Mouse (Mus musculus) cerebellum, postnatal 10 days (tissue): ENCODE results near the gene Necab2.

Source experiments
- DNase-seq, 2 experiments: peaks; one replicate each; pipeline ENCODE4 v3.0.0; 2021; ENCODE audit warnings: mixed read lengths in 2 of 2

Necab2 gene

DNA sequence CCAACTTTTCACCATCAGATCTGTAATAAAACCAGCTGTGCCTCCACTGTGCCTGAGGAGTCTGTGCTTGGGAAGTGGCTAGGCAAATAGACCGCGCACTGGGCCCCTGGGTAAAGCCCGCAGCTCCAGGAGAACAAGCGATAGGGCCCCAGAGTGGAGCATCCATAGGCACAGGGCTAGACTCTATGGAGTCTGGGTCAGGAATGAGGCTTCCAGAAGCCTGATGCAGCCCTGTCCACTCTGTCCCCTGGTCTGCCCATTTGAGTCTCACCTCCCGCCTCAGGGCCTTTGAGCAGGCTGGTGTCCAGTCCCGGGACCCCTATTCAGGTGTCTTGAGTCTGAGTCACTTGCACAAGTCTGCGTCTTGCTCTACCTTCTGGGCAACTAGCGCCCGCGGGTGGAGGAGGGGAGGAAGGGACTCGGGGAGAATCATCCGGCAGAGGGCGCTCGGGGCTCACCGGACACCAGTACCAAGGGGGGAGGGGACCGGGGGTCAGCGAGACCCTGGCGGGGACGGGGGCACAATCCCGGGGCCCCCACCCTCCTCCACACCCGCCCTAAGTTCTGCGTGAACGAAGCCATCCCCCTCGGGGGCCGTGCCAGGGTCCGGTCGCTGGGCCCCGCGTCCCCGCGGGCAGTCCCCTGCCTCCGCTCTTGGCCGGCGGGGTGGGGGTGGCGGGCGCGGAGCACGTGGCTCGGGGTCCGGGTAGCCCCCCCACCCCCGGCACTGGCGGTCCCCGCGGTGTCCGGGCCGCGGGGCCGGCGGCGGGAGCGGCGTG, at the start of gene Necab2:
Necab2 (plus strand) TSS at position 509 of the 779 bp plus-strand sequence.
- DNase-seq = peak; percentile 97 to 99

DNA sequence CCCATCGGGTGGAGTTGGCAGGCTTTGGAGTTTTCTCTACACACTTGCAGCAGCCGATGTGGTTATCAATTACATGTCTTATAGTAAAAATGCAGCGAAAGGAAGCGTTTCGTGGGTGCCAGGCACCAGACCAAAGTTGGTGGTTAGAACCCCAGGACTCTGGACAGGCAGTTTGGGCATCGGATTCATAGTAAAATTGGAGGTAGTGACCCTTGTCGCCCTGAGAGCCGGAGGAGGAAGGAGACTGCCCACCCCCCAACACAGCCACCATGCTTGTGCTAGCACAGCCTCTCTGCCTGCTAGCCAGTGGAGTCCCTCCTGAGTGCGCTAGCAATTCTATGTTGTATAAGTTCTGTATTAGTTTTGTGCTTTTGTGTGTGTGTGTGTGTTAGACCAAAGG, 48.0 kb upstream of the Necab2 start:
- DNase-seq = no peak

DNA sequence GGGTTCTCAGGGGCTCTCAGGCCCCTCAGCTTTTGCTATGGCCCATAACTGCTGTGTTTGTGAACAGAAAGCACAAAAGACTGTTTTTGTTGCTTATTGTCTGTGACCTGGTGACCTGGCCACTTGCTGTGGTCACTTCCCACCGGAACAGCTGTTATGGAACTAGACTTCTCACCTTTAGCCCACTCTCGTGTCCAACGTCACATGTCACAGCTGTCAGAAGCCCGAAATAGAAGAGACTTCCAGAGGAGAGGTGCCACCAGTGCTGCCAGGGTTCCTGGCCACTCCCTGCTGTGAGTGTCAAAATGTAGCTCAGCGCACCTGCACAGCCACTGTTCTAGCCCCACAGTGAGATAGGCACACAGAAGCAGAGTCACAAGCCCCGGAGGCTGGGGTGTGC, 47.3 kb upstream of the Necab2 start:
- DNase-seq = no peak

DNA sequence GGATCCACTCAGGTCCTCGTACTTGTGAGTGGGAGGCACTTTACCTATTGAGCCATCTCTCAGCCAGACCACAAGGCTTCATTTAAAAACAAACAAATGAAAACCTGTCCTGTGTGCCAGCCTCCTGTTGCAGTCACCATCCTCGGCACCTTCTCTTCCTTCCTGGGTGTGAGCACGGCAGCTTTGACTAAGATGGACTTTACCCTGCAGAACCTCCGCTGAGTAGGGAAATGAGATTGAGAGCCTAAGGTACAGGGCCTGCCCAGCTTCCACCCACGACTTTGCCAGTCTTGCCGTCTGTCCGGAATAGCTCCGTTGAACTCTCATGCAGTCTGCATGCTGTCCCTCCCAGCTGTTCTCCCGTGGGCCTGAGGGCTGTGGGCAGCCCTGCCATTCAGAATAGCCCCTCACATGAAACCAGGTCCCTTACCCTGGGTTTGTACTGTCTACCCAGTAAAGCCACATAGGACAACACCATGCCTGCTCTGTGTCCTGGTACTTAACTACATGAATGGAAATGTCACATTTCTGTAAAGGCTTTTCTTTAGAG, 46.3 kb upstream of the Necab2 start:
- no peak for DNase-seq

DNA sequence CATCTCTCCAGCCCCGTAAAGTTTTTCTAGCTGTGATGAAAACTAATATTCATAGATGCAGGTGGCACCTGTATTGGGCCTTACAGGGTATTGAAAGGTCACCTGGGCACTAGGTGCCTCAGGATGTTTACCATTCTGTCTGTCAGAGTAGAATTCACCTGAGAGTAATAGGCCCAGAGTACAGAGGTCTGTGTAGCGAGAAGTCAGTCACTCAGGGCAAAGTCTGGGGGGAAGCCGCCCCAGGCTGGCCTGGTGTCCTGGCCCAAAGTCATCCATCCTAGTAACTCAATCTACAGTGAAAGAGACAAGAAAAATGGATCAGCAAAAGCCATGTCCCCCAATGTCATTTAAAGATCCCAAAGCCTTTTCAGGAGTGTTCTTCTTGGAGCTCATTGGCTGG, 45.6 kb upstream of the Necab2 start:
- no peak for DNase-seq

DNA sequence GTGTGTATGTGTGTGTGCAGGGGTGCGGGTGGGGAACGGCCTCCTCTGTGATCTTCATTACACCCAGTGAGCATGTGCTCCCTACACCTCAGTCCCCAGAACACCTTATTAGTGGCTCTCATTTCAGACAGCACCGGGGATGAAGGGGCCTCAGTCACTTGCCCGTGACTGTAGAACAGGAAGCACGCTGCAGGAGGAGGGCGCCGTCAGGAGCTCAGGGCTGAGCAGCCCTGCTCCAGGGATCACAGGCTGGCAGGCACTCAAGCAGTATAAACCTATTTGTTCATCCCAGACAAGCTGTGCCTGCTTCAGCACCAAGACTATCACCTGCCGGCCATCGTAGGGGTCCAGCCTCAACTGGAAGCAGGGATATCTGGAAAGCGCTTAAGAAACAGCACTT, 42.6 kb upstream of the Necab2 start:
- DNase-seq = no peak

DNA sequence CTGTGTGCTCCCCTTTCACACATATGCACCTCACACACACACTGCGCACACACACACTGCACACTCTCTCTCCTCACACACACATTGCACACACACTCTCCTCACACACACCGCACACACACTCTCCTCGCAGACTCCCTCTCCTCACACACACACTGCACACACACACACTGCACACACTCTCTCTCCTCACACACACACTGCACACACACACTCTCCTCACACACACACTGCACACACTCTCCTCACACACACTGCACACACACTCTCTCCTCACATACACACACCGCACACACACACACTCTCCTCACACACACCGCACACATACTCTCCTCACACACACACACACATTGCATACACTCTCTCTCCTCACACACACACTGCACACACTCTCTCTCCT, 41.9 kb upstream of the Necab2 start:
- no peak for DNase-seq

DNA sequence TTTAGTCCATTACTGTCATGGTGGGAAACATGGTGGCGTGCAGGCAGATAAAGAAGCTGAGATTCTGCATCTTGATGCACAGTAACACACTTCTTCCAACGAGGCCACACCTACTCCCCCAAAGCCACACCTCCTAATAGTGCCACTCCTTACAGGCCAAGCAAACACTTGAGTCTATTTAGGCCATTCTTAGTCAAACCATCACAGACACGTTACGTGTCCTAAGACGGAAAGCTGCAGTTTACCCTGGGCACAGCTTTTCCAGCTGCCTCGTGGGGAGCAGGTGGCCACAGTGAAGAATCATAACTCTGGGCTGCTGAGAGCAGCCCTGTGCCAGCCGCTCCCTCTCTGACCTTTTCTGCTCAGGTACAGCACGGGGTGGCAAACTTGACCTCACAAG, 38.2 kb upstream of the Necab2 start:
- DNase-seq = no peak

DNA sequence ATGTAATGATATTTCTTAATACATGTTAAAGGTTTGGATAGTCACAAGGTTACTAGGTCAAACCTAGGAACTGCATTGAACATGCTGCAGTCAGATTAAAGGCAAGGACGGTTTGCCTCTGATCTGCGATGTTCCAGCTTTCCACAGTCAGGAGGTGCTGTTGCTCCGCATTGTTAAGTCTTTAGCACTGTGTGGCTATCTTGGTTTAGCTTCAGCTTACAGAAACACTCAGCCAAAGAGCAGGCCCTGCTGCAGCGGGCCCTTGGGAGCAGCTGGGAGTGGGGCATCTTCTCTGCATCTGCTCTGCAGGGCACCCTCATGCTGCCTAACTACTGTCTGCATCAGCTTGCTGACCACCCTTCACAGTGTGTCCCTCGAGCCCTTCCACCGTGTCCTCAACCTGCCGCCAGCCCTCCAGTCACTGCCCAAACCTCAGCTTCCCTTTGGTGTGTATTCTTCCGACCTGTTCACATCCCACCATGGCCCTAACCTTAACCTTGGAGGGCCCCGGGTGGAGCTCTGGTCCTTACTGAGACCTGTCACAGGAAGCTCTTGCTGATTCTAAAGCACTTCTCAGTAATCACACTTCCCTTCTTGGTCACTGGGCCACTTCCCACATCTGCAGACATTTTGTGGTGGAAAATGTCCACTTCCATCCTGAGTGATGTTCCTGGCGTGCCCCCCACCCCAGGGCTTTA, 34.3 kb upstream of the Necab2 start:
- DNase-seq = no peak

DNA sequence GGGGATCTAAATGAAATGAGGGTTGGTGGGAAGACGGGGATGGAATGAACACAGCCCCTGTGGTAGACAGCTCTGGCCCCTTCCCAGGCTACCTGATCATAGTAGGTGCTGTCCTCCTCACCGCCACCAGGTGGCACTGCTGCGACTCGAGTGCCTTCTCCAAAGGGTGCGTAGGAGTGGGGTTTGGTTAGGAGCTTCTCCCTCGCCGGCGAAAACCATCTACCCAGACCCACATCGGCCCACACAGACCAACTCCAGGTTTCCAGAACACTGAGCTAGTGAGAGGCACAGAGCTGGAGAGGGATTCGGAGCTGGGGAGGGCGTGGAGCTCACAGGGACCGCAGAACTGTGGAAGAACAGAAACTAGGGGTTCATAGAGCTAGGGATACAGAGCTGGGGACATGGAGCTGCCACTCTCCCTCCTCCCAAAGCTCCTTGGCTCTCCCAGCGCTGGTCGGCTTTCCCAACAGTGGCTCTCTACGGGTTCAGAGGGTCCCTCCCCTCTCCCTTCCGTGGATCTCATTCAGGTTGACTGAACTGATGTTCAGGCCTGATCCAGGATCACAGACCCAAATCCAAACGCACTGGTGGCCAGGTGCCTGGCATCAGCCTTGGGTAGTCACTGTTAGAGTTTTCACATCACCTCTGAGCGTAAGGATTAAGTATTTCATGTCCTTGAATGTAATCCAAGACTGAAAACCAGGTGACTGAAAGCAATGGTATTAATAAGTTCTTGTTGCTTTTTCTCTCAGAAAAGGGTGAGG, 33.6 kb upstream of the Necab2 start:
- peak; percentile 90 to 92 for DNase-seq

DNA sequence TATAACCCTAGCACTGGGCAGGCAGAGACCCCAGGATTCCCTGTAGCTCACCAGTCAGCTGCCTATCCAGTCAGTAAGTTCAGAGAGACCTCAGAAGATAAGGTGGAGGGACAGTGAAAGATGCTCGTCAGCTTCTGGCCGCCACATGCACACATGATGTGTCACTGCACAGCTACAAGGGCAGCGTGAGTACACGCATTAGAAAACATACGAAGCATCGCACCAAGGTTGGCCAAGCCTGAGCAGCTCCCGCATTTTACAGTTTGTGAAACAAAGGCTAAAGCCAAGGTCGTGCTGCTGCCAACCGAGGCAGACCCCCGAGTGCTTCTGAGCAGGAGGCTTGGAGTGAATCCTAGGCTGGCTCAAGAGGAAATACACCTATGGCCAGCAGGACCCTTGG, 32.9 kb upstream of the Necab2 start:
- no peak for DNase-seq

DNA sequence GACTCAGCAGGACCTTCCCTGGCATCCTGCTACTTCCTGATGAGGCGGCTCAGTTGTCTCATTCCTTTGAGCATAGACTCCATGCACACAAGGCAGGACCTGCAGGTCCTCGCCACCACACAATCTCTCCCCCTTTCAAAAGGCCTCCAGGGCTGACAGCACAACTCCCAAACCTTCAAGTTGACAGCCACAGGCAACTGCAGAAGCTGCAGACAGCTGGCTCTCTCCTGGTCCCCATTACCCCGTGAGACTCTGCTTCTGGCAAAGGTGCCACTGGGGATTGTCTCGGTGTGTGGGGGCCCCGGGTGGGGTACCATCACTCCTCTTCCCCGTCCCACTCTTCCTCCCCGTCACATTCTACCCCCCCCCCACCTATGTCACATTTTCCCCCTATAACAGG, 26.2 kb upstream of the Necab2 start:
- DNase-seq = no peak

DNA sequence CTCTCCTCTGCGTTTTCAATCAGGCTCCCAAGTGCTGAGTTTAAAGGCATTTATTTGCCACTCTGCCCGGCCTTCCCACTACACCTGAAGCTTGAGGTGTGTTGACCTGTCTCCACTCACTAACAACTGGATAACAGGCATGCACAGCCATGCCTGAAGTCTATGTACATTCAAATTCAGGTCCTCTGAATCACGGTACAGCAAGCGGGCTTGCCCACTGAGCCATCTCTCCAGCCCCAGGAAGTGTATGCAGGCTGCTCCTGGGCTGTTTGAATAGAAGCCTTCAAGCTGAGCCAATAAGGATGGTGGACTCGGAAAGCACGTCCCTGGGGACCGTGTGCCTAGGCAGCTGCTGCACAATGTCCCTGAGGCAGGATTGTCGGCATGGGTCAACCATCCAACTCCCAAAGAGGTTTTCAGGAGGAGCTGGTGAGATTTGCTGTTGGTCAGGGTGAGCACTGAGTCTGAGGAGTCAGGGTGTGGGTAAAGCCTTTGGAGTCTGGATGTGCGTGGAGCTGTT, 24.9 kb upstream of the Necab2 start:
- DNase-seq = no peak

DNA sequence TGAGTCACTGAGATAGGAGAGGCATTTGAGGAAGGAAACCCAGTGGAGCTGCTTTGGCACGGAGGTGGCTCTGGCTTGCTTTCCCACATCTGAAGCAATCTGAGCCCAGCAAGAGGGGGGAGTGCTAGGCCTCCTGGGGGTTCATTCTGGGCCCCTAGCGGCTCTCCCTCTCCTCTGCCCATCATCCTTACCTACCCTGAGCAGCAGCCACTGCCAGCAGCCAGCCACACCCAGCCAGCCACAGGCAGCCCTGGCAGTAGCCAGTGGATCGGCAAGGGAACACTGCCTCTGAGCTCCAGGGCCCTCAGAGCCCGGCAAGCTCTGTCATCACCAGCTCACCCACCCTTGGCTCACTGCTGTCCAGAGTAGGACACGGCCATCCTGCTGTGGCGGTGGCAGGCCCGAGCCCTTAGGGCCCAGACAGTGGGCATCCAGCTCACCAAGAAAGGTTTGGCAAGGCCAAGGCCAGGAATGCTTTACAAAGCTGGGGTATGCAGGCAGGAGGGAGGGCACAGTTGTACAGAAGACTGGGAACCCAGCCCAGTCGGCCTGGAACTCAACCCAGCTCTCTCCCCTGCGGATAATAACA, 24.3 kb upstream of the Necab2 start:
- peak in 1 of 2 experiments; percentile 55 for DNase-seq

DNA sequence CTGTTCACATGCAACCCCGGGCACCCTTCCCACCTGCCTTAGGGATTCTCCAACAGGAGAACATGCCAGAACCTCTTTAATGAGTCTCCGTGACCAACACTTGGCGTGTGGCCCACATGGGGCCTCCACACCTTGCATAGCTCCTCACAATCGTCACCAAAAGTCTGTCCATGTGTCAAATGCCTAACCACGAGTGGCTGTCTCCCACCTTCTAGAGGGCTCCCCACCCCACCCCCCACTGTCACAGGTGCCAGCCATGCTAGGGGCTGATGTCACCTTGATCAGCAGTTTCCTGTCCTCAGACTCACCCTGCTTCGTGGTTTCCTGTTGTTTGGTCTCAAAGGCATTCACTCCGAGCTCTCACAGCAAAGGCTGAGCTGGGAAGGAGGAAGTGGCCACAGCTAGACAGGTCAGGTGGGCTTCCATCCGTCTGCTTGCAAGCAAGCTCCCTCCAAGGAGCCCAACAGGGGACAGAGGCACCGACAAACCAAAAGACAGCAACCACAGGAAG, 22.8 kb upstream of the Necab2 start:
- DNase-seq = peak; percentile 61 to 65

DNA sequence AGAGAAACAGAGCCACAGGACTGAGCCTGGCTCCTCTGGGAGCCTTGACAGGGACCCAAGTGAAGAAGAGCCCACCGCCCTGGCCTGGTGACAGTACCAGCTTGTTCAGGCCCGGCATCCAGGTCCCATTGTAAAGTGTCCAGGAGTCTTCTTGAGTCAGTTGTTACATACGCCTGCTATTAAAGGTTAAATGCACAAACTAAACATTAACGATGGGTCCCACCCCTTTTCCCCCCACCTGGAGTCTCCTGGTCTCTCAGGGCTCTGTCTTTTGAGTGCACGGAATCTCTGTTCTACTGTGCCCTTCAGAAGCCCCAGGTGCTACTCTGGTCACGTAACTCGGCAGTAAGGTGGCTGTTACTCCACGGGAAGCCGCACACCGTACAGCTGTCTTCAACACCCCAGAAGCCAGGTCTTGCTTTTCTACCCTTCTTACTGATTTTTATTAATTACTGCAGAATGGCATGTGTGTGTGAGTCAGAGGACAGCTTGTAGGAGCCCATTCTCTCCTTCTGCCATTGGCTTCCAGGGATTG, 22.3 kb upstream of the Necab2 start:
- DNase-seq = no peak

DNA sequence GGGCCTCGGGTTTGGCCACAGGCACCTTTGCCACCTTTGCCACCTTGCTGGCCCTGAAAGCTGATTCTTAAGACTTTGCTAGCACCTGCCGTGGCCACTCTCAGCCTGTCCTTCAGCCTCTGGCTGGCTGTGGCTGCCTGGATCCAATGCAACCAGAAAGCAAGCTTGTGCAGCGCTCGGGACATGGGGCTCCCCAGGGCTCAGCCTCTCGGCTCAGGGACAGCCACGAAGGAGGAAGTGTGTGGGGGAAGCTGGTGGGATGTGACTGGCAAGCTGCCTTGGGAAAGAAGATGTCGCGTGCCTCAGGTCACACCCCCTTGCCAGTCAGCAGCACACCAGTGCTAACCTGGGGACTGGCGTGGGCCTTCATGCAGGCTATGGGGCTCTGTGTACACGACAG, 21.8 kb upstream of the Necab2 start:
- no peak for DNase-seq

DNA sequence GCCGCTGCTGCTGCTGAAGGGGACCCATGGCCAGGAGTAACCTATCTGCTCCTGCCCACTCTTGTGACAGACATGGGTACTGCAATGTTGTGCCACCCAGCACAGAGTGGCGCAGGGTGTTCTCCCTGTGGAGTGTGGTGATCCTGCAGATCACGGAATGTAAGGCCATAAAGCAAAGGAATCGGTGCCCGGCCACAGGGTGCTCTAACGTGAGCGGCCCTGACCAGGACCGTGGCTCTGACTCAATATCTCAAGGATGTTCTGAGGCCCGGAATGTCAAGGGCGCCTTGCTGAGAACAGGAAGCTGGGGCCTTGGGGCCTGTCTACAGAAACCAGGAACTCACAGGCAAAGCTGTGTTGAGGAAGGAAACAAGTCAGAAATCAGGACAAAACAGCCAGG, 21.0 kb upstream of the Necab2 start:
- no peak for DNase-seq

DNA sequence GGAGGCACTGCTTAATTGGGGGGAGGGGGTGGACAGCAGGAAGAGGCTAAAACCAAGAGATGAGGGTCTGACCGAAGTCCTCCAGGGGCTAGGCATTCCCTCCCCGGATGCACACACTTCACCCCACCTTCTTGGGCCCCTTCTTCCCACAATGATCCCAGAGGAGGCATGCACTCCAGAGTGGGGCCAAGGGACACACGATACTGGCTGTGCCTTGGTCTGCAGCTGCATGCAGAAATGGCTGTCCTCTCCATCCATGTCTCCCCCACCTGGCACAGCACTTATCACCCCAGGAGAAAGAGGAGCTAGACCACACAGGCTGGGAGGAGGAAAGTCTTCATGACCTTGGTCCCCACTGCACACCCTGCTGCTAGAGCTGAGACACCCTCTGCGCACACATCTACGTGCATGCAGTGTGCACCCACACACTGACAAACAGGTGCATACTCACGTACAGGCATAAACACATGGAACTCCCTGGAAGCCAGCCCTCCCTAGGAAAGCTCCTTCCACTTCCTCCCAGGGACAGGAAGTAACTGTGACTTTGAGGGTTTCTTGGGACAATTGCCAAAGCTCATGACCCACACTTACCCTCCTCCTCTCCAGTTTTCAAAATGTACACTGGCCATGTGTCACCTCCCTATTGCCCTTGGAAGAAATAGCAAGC, 20.3 kb upstream of the Necab2 start:
- no peak for DNase-seq

DNA sequence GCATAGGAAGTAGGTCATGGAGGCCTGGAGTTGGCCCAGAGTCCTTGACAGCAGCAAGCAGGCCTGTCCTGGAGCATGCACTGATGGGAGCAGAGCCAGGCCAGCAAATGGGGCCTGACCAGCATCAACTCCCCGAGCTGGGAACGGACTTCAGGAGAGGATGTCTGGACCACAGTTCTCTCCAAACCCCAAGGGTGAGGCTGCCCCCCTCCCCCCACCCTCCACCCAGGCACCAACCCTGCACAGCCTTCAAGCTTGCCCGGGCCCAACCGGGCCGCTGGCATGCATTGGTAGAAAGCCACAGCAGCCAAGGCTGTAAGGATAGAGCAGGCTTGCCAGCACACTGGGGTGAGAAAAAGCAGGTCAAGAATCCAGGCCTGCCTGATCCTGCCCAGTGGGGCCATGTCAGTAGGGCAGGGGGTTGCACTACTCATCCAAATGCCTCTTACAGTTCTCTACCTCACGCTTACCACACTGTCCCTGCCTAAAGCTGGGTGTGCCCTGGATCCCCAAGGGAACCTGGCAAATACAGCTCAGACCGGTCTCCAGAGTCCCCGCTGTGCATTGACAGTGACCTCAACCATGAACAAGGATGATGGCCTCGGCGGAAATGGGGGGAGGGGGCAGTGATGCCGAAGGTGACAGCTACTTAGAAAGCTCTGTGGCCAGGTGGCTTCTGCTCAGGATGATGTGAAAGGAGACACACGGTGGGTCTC, 18.7 kb upstream of the Necab2 start:
- DNase-seq = peak; percentile 69 to 77

DNA sequence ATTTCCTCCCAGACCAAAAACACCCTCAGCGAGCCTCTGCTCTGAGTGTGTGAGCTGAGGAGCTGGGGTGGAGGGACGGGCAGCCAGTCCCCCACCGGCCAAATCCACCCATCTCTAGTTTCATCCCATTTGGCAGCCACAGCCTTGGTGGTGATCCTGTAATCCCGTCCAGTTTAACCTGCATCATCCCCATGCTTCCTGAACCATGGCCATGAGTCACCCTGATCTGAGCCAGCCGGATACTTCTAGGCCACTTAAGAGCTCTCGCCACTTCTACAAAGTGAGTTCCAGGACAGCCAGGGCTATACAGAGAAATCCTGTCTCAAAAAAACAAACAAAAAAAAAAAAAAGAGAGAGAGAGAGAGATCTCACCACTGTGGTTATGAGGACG, 18.2 kb upstream of the Necab2 start:
- DNase-seq = no peak
